Mouse (Mus musculus) cerebellum, adult 2 months (tissue): Measurements from ENCODE around the gene Rhbdd3.

ENCODE experiments used
- CTCF ChIP-seq: fragments of 200-500 bp; IDR thresholded peaks from 2 replicates; pipeline ENCODE4 v1.5.1; 2011; ENCODE audit warnings: low read depth, mild to moderate bottlenecking, control low read depth, low read length, moderate library complexity, borderline replicate concordance; ENCODE audit not compliant: insufficient read depth
- POLR2A ChIP-seq: fragments of 200-500 bp; IDR thresholded peaks from 2 replicates; pipeline ENCODE4 v1.6.1; 2011; ENCODE audit warnings: low read length, control low read depth, borderline replicate concordance; ENCODE audit not compliant: insufficient read depth

DNA sequence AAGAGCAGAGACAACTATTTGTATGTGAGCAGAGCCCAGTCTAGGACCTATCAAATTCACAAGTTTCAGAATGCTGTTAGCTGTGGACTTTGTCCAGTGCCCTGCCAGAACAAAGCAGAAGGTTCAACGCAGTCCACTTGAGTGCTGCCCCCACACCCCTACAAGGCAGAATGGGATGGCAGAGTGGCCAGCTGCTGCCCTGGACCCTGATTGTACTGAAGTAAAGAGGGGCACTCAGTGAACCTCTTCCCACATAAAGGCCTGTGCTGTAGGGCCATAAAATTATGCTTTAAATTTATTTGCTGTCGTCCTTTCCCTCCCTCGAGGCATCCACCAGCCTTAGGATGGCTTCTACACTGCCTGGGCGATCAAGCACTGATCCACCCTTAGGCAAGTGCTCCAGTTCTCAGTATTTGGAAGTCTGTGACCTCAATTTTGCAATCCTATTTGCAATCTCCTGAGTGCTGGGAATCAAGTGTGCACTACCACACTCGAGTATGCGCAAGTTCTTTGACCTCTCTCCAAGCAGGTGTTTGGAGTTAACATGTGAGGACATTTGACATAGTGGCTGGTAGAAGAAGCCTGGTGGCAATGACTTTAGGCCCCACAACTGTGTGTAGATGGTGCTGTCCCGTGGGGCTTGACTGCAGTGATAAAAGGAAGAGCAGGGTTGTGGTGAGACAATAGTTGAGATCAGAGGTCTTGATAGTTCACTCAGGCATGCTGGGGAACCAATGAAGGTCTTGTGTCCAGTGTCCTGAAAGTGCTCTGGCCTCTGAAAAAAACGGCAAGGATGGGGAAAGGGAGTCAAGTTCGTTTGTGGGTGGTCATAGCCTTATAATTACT, 30.4 kb upstream of the Rhbdd3 start:
- TF ChIP-seq POLR2A (no peak), CTCF (no peak)
